Mouse (Mus musculus) forebrain, postnatal 0 days (tissue): ENCODE measurements at regions not wholly inside any gene's neighbourhood (a gene's known extent, or its start where the extent isn't known, plus 50 kb on each side); places are given as distances from the start of the nearest gene placed in this dataset.
A peak's percentile ranks its signal among the peaks of the same experiment; 100 is the strongest.

Experiments
- ATAC-seq: fragments of 200-750 bp; cut with Nextera tagmentation; 2 replicates; pipeline ENCODE4 v1.8.0; 2017; ENCODE audit warnings: mild to moderate bottlenecking, moderate library complexity
- DNase-seq: peaks from one replicate; pipeline ENCODE4 v3.0.0-alpha.2; 2015
- H3K27ac ChIP-seq: fragments of 300-500 bp; sonication (generic); 2 replicates; pipeline ENCODE4 v1.5.1; 2014; ENCODE audit warnings: low read depth, mild to moderate bottlenecking, antibody characterized with exemption, low read length, moderate library complexity, mixed read lengths
- H3K27me3 ChIP-seq: fragments of 300-500 bp; sonication (generic); 2 replicates; pipeline ENCODE4 v1.6.1; 2014; ENCODE audit warnings: mild to moderate bottlenecking, low read length, mixed read lengths; ENCODE audit not compliant: insufficient read depth
- H3K36me3 ChIP-seq: fragments of 300-500 bp; sonication (generic); 2 replicates; pipeline ENCODE4 v1.6.1; 2014; ENCODE audit warnings: mild to moderate bottlenecking, moderate library complexity; ENCODE audit not compliant: insufficient read depth
- H3K4me1 ChIP-seq: fragments of 300-500 bp; sonication (generic); 2 replicates; pipeline ENCODE4 v1.6.1; 2014; ENCODE audit warnings: antibody characterized with exemption; ENCODE audit not compliant: insufficient read depth
- H3K4me2 ChIP-seq: fragments of 300-500 bp; sonication (generic); 2 replicates; pipeline ENCODE4 v1.6.1; 2014; ENCODE audit warnings: low read depth, mild to moderate bottlenecking, moderate library complexity
- H3K4me3 ChIP-seq: fragments of 300-500 bp; sonication (generic); 2 replicates; pipeline ENCODE4 v1.5.1; 2014; ENCODE audit warnings: low read depth, low read length, mixed read lengths
- H3K9ac ChIP-seq: fragments of 300-500 bp; sonication (generic); 2 replicates; pipeline ENCODE4 v1.6.1; 2014; ENCODE audit warnings: mild to moderate bottlenecking
- H3K9me3 ChIP-seq: fragments of 300-500 bp; sonication (generic); 2 replicates; pipeline ENCODE4 v1.6.1; 2016; ENCODE audit warnings: low read length
- CTCF ChIP-seq: sonication (generic); IDR thresholded peaks from 2 replicates; pipeline ENCODE4 v1.5.1; 2016; ENCODE audit warnings: antibody characterized with exemption, control low read depth, low read depth
- WGBS: fragments of 180-500 bp; shearing (Covaris S2); extraction: QIAGEN DNeasy Blood & Tissue Kit; methylation state at CpG from one replicate; pipeline ENCODE4 v1.1.7; 2014; 5-methylcytosine and 5-hydroxymethylcytosine counted together

- H3K9ac ChIP-seq, result no peak overlapping the region
- H3K4me1 ChIP-seq, result no peaks in the 10 kb centered on the region
- TF ChIP-seq CTCF, result no peak
- H3K9me3 ChIP-seq, result no peaks in the 10 kb centered on the region
- no peak for ATAC-seq
- H3K36me3 ChIP-seq, result no peaks in the 10 kb centered on the region
- H3K4me2 ChIP-seq, result no peak overlapping the region
- no peak overlapping the region for H3K27ac ChIP-seq
- no peak overlapping the region for H3K4me3 ChIP-seq
- WGBS, result 49% methylated on average over 6 of the region's 6 CpGs
- DNase-seq, result no peak
- H3K27me3 ChIP-seq, result no peaks in the 10 kb centered on the region
Observed at GRCm38 (mm10) chr10:61034056-61034455, 55.1 kb upstream of the Pcbd1 start.

GRCm38 (mm10) chr10:61028598-61028997, 60.5 kb upstream of the Pcbd1 start:
- no peak overlapping the region for H3K4me2 ChIP-seq
- no peak for DNase-seq
- H3K9ac ChIP-seq, result no peak overlapping the region
- H3K4me1 ChIP-seq, result no peaks in the 10 kb centered on the region
- no peak overlapping the region for H3K27ac ChIP-seq
- WGBS, result 31% methylated on average over 5 of the region's 5 CpGs
- no peak overlapping the region for H3K4me3 ChIP-seq
- no peak for TF ChIP-seq CTCF
- no peak for ATAC-seq
- no peaks in the 10 kb centered on the region for H3K27me3 ChIP-seq
- H3K9me3 ChIP-seq, result no peaks in the 10 kb centered on the region
- no peaks in the 10 kb centered on the region for H3K36me3 ChIP-seq

GRCm38 (mm10) chr10:61027215-61027614, 61.9 kb upstream of the Pcbd1 start:
- 57% methylated on average over 6 of the region's 6 CpGs for WGBS
- no peaks in the 10 kb centered on the region for H3K4me1 ChIP-seq
- H3K27me3 ChIP-seq, result no peaks in the 10 kb centered on the region
- no peak overlapping the region for H3K27ac ChIP-seq
- TF ChIP-seq CTCF, result no peak
- DNase-seq (peak; percentile 22), ATAC-seq (peak; percentile 85; the same call in 1 of the 2 replicates)
- no peak overlapping the region for H3K9ac ChIP-seq
- no peak overlapping the region for H3K4me2 ChIP-seq
- H3K9me3 ChIP-seq, result no peaks in the 10 kb centered on the region
- no peak overlapping the region for H3K4me3 ChIP-seq
- H3K36me3 ChIP-seq, result no peaks in the 10 kb centered on the region

GRCm38 (mm10) chr10:61025061-61025460, 64.1 kb upstream of the Pcbd1 start:
- Histone ChIP-seq H3K4me1 (no peaks in the 10 kb centered on the region), H3K9ac (no peak overlapping the region), H3K9me3 (no peaks in the 10 kb centered on the region), H3K27me3 (no peaks in the 10 kb centered on the region), H3K27ac (no peak overlapping the region), H3K4me2 (no peak overlapping the region), H3K4me3 (no peak overlapping the region), H3K36me3 (no peaks in the 10 kb centered on the region)
- DNase-seq (no peak), ATAC-seq (no peak)
- WGBS, result 84% methylated on average over 4 of the region's 4 CpGs
- no peak for TF ChIP-seq CTCF

GRCm38 (mm10) chr10:61024166-61024565, 65.0 kb upstream of the Pcbd1 start:
- no peak for TF ChIP-seq CTCF
- WGBS, result 38% methylated on average over 3 of the region's 3 CpGs

GRCm38 (mm10) chr10:61023431-61023830, 65.7 kb upstream of the Pcbd1 start:
- no peaks in the 10 kb centered on the region for H3K9me3 ChIP-seq
- H3K4me2 ChIP-seq, result no peak overlapping the region
- H3K4me3 ChIP-seq, result no peak overlapping the region
- ATAC-seq (no peak), DNase-seq (no peak)
- no peak overlapping the region for H3K27ac ChIP-seq
- WGBS, result 46% methylated on average over 7 of the region's 7 CpGs
- H3K4me1 ChIP-seq, result no peaks in the 10 kb centered on the region
- H3K9ac ChIP-seq, result no peak overlapping the region
- TF ChIP-seq CTCF, result no peak
- H3K27me3 ChIP-seq, result no peaks in the 10 kb centered on the region
- H3K36me3 ChIP-seq, result no peaks in the 10 kb centered on the region

More at GRCm38 (mm10) chr10:61024166-61024565, 65.0 kb upstream of the Pcbd1 start:
- H3K36me3 ChIP-seq, result no peaks in the 10 kb centered on the region
- H3K4me2 ChIP-seq, result no peak overlapping the region
- no peak for ATAC-seq
- H3K9me3 ChIP-seq, result no peaks in the 10 kb centered on the region
- no peak overlapping the region for H3K4me3 ChIP-seq
- H3K27ac ChIP-seq, result no peak overlapping the region
- no peak overlapping the region for H3K9ac ChIP-seq
- DNase-seq, result no peak
- H3K27me3 ChIP-seq, result no peaks in the 10 kb centered on the region
- H3K4me1 ChIP-seq, result no peaks in the 10 kb centered on the region

GRCm38 (mm10) chr10:61019566-61019965, 69.6 kb upstream of the Pcbd1 start:
- ATAC-seq, result no peak
- DNase-seq, result no peak

More at GRCm38 (mm10) chr10:61019566-61019965, 69.6 kb upstream of the Pcbd1 start:
- no peaks in the 10 kb centered on the region for H3K27me3 ChIP-seq
- no peaks in the 10 kb centered on the region for H3K9me3 ChIP-seq
- TF ChIP-seq CTCF, result peak; percentile 39
- no peak overlapping the region for H3K9ac ChIP-seq
- WGBS, result 36% methylated on average over 2 of the region's 2 CpGs
- no peaks in the 10 kb centered on the region for H3K4me1 ChIP-seq
- no peaks in the 10 kb centered on the region for H3K36me3 ChIP-seq
- H3K4me2 ChIP-seq, result no peak overlapping the region
- no peak overlapping the region for H3K4me3 ChIP-seq
- no peak overlapping the region for H3K27ac ChIP-seq
